Mouse (Mus musculus) lung, adult 2 months (tissue): ENCODE measurements around the gene Ppara.

Experiments used
- CTCF ChIP-seq: fragments of 200-500 bp; IDR thresholded peaks from 2 replicates; pipeline ENCODE4 v1.5.1; 2011; ENCODE audit warnings: mild to moderate bottlenecking, low read length, control low read depth; ENCODE audit not compliant: insufficient read depth
- POLR2A ChIP-seq: fragments of 200-500 bp; IDR thresholded peaks from 2 replicates; pipeline ENCODE4 v1.6.1; 2011; ENCODE audit warnings: low read depth, mild to moderate bottlenecking, control low read depth, low read length, borderline replicate concordance; ENCODE audit errors: extremely low read depth

- no peak for TF ChIP-seq CTCF
- TF ChIP-seq POLR2A: no peak
These were observed 72.6 kb downstream of the Ppara start for GRCm38 (mm10) chr15:85807404-85807803.
